Mouse (Mus musculus) heart, postnatal 36 days (tissue): ENCODE results near the gene Mvp. TPM values are rescaled to one million over a fixed set of nuclear protein-coding genes. Genes with fewer than 3 reads are reported as not detected.

Experiments used
- DNase-seq, 2 experiments: peaks; one replicate each; pipeline ENCODE4 v3.0.0; 2021 to 2022
- intact Hi-C: fragments of 180-260 bp; cut with DNase I; formaldehyde crosslinking; loops from one replicate; pipeline ENCODE4 v1.15.1; 2025
- total RNA-seq, 2 experiments: library from RNA; stranded (reverse); gene quantifications; 2 replicates each; pipeline ENCODE4 v1.2.3; 2021

Gene Mvp
- total RNA-seq = 10 to 100 TPM; 53.5 to 57.7 TPM

DNA sequence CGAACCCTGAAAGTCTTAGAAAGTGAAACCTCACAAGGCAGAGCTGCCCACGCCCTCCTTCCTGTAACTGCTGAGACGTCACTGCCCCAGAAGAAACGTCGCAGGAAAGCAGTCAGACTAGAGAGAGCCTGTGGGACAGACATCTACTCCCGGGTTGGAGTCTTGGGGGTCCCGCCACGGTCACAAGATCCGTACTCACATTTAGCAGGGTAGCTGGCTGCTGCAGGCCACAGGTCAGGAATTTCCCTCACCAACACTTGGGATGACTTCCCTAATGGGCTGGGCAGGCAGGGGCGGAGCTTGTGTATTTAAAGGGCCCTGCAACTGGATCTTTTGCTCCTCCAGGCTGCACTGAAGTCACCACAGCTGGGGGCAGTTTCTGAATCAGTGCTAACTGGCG lies at the start of gene Mvp:
TSS of gene Mvp (minus strand) at position 302 of the 400 bp plus-strand sequence.
- DNase-seq = peak; percentile 77 to 82
- intact Hi-C loops = loop anchor here (2.0 kb wide), 1 partner anchor 38 kb away; the partner anchor contains the start of gene Cdiptos

DNA sequence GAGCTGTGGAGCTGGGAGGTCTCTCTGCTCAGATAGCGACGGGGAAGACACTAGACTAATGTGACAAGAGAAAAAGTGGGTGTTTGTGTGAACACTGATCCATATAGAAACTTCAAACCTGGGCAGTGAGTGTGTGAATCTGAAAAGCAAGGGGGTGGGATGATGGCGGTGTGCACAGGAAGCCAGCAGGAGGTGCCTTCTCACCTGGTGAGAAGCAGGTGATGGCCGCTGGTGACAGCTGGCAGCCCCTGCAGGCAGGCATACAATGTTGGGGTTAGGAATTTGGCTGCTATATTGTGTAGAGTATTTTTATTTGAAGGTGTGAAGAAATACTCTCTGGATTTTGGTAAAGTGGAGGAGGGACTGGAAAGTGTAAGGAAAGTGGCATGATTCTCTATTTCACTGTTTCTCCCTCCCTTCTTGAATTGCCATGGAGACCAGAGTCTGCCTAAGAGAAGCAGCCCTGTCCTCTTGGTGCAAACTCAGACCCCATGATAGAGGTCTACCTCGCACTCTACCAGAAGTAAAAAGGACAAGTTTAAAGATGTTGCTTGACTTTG lies 40.7 kb upstream of the Mvp start:
- intact Hi-C loops = no loop called here

DNA sequence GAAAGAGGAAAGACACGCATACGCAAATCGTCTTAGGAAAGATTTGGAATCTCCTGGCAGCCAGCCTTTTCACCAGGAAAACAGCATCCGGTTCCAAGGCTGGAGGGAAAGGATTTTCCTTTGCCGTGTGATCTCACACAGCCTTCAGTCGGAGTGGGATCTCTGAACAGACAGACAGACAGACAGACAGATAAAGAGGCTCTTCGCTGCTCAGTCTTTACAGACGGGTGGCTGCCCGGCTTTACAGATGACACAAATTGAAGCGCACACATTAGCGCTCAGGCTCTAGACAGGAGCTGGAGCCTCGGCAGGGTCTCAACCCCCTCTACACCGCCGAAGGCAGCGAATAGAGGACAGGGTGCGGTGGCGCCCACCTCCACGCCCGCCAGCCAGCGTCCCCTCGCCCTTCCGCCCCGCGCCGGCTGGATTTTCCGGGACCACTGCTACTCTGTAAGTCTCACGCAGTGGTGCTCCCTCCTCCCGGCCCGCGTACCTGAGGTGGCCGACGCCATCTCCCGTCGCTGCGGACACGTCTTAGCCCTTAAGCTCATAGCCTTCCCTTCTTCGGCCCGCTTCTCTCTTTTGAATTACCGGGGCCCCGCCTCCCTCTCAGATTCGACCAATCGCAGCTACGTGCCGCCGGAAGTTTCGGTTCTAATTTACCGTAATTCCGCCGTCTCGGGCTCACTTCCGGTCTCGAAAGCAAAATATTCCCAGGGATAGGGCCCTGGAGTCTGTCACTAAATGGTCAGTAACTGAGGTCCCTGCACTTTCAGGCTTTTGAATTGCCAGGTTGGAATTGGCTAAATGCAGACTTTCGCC lies 27.6 kb upstream of the Mvp start, which contains the start of gene Kif22:
TSS of gene Kif22 (minus strand) at position 621 of the 822 bp plus-strand sequence.
- intact Hi-C loops = loop anchor here (5.0 kb wide), 1 partner anchor 155 kb away; the partner anchor contains the start of gene Cd2bp2
- DNase-seq = peak; percentile 93 to 95

More for the DNA sequence above, 40.7 kb upstream of the Mvp start:
- DNase-seq = no peak

DNA sequence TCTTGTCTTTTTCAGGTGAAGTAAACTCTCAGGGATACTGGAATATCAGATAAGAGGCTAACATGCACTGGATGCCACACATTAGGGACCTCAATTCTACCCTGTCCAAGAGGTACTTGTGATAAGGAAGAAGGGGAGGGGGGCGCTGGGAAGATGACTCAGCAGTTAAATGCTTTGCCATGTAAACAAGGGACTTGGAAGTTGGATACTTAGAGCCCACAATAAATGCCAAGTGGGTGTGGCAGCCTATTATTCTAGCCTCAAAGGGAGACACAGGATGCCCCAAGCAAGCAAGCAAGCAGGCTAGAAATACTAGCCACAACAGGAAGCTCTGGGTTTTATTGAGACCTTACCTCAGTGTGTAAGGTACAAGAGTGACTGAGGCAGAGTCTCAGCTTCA lies 16.8 kb upstream of the Mvp start:
- DNase-seq = no peak
- intact Hi-C loops = no loop called here

DNA sequence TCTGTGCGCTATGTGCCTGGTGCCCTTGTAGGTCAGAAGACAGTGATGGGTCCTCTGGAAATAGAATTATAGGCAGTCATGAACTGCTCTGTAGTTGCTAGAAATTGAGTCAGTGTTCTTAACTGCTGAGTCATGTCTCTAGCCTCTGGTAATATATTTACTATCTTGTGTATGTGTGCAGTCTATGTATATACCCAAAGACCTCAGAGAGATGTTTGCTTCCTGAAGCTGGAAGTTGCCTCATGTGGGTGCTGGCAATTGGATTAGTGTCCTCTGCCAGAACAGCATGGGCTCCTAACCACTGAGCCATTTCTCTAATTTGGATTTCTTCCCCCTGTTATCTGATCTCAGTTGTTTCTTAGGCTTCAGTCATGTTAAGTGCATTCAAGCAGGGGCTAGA lies 15.8 kb upstream of the Mvp start:
- intact Hi-C loops = no loop called here
- DNase-seq = no peak

DNA sequence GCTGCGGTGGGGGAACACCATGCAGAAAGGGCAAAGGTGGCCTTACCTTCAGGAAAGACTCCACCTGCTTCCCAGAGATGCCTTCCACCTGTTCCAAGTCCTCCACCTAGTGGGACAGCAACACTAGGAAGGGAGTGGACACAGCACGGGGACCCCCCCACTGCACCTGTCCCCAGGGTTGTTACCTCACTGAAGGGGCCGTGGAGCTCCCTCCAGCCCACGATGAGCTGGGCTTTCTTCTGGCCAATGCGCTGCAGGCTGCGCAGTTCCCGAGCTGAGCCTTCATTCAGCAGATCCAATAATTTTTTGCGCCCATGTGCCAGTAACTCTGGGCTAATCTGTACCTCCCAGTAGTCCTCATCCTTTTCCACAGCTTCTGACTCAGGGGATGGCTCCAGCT lies 13.5 kb upstream of the Mvp start:
- DNase-seq = no peak
- intact Hi-C loops = loop anchor here (5.0 to 10.0 kb wide), 2 partner anchors 131 to 447 kb away; partner anchors contain the start of gene Fbrs

DNA sequence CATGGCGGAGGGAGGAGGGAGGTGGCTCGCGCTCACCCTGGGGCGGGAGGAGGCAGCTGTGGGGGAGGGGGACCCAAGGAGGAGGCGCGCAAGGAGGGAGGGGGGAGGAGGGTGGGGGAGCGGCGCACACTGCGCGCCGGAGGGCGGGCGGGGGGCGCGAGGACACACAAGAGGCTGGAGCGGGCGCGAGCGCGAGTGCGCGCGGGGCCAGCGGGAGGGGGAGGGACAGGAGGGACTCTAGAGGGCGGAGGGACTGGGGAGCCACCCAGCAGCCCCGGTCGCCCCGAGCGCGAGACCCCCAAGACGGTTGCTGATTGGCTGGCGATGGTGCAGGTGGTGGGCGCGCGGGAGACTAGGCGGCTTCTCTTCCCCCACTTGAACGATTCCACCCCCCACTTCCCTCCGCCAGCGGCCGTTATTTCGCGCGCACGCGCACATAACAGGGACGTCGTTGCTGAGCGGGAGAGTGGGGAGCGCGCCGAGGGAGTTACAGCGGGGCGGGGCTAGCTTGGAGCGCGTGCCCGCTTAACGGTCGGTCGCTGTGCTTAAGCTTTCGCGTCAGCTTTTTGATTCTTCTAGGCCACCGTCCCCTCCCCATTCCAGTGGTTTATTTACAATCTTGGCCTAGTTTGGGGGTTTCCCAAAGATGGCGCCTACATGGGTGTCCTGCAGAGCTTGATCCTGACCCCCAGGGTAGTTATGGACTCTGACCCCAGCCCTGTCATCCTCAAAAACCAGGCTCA lies 12.7 kb upstream of the Mvp start, which contains the start of gene Maz:
TSS of gene Maz (minus strand) at position 54 of the 743 bp plus-strand sequence.
- intact Hi-C loops = loop anchor here (5.0 to 10.0 kb wide), 2 partner anchors 130 to 448 kb away; partner anchors contain the start of gene Fbrs
- peak; percentile 99 to 100 for DNase-seq

DNA sequence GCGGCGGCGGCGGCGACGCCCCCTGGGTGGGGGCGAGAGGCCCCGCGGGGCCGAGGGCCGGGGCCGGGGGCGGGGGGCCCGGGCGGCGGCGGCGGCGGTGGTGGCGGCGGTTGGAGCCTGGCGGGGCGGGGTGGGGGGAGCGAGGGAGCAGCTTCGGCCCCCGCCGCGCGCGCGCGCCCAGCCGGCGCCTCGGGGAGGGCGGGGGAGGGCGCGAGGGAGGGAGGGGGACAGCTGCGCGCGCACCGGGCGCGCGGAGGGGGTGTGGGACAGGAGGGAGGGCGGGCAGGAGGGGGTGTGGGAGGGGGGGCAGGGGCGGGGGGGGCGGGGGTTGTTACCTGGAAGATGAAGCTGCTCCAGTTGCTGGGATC lies 12.2 kb upstream of the Mvp start:
- DNase-seq = peak in 1 of 2 experiments; percentile 77
- intact Hi-C loops = loop anchor here (5.0 to 10.0 kb wide), 2 partner anchors 129 to 448 kb away; partner anchors contain the start of gene Fbrs

DNA sequence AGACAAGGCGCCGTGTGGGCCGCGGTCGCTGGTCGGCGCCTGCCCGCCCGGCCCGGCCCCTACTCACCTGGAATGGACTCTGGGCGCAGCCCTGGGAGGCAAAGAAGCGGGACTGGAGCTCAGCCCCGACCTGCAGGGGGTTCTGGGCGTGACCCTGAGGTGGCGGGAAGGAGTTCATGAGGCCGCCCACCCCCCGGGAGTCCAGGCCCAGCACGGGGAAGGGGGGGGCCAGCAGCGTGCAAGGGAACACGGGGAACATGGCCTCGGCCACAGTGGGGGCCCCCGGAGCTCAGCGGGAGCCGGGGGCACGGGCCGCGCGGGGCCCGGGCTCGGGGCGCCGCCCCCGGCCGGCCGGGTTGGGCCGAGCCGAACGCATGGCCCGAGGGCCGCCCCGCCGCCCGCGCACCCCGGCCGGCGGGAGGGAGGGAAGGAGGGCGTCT lies 11.8 kb upstream of the Mvp start:
- peak; percentile 60 to 78 for DNase-seq
- intact Hi-C loops = loop anchor here (5.0 to 10.0 kb wide), 2 partner anchors 129 to 449 kb away; partner anchors contain the start of gene Fbrs

DNA sequence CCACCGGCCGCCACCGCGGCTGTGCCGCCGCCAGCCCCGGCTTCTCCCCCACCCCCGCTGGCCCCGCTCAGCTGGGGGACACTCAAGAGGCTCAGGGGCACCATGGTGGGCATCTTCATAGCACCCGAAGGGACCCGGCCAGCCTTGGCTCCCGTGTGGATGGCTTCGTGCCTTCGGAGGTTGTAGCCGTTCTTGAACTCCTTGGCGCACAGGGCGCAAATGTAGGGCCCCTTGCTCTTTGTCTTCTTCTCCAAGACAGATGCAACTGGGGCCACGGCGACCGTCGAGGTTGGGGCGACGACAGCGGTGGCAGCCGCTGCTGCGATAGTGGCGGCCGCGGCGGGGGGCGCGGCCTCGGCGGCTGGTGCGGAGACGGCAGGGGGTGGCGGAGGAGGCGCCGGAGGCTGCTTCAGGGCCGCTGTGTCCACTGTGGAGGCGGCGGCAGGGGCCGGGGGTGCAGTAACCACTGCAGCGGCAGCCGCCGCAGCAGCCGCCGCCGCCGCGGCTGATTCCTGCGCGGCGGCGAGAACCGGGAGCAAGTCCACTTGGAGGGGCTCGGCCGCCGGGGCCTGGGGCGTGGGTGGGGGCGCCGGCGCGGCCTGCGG lies 11.2 kb upstream of the Mvp start:
- intact Hi-C loops = loop anchor here (1.0 to 10.0 kb wide), 3 partner anchors 8 to 449 kb away; partner anchors contain the start of genes Fbrs and Pagr1a
- DNase-seq = peak; percentile 50 to 59

DNA sequence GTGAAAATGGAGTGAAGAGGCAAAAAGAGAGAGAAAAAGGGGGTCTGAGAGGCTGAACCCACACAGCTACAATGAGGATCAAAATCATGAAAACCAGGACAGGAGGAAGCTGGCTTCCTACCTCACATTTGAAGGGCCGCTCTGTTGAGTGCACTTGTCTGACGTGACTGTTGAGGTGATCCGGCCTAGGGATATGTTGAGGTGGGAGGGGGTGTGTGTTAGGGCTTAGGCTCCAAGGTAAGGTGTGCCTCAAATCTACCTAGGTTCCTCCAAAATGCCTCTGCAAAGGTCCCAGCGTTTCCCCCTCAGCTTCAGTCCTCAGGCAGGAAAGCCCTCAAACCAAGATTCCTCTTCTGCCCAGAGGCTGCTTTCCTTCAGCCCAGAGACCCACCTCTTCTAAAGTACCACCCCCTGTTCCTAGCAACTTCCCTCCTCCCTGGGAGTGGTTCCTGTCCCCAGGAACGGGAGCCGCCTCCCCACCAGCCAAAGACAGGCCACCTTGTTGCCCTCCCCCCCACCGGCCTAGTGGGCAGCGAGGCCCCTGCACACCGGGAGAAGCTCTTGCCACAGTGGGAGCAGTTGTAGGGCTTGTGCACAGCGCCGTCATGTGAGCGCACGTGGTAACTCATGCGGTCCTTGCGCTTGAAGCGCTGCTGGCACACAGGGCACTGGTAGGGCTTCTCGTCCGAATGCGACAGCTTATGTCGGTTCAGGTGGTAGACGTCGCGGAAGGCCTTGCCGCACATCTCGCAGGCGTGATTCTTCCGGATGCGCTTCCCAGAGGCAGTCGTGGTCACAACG lies 10.5 kb upstream of the Mvp start:
- intact Hi-C loops = loop anchor here (1.0 to 10.0 kb wide), 3 partner anchors 8 to 450 kb away; partner anchors contain the start of genes Fbrs and Pagr1a
- DNase-seq = peak; percentile 70 to 83

DNA sequence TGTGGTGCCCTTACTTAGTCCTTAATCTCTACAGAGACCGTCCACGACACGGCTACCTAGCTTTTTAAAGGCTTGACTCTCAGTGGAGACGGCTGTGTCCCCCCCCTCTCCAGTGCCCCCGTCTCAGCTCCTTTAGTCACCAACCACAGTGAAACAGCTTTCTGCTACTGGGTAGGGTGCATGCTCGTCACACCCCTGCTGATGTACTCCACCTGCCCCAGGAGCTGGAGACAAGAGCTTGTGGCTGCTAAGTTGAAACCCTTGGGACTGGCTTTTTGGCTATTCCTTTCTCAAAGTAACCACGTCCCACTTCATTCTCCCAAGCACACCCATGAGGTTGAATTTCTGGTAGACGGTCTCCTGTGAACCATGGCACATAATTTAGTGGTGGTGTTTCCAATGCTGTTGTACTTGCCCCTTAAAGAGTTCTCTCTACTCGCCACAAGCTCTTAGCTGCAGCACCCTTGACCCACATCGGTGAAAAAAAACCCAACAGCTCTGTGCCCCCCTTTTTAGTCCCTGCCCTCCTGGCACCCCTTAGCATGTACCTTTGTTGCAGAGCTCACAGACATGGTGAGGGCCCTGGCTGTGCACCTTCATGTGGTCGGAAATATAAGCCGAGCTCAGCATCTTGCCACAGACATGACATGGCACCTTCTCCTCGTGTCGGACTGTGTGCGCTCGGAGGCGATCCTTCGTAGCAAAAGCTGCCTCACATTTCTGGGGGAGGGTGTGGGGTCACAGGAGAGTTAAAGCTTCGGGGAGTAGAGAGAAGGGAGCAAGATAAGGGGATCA lies 9.7 kb upstream of the Mvp start:
- DNase-seq = no peak

DNA sequence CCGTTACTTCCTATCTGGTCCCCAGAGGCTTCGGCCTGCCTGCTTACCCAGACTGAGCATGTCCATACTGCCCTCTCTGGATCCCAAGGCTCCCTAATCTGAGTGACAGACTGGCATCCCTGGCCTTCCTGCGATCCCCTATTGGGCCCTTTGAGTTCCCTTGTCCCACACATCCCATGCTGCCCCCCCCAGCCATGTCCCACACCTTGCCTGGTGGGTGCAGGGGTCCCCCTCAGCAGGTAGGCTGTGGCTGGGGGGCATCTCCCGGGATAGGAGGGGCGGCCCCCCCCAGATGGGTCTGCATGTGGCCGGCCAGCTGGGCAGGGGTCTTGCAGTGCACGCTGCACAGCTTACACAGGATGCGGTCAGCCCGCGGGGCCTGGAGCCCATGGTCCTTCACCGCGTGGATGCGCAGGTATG lies 8.9 kb upstream of the Mvp start:
- intact Hi-C loops = loop anchor here (10.0 kb wide), 1 partner anchor 452 kb away; the partner anchor contains the start of gene Fbrs
- no peak for DNase-seq

More for the DNA sequence above, 9.7 kb upstream of the Mvp start:
- intact Hi-C loops = loop anchor here (10.0 kb wide), 1 partner anchor 451 kb away; the partner anchor contains the start of gene Fbrs

DNA sequence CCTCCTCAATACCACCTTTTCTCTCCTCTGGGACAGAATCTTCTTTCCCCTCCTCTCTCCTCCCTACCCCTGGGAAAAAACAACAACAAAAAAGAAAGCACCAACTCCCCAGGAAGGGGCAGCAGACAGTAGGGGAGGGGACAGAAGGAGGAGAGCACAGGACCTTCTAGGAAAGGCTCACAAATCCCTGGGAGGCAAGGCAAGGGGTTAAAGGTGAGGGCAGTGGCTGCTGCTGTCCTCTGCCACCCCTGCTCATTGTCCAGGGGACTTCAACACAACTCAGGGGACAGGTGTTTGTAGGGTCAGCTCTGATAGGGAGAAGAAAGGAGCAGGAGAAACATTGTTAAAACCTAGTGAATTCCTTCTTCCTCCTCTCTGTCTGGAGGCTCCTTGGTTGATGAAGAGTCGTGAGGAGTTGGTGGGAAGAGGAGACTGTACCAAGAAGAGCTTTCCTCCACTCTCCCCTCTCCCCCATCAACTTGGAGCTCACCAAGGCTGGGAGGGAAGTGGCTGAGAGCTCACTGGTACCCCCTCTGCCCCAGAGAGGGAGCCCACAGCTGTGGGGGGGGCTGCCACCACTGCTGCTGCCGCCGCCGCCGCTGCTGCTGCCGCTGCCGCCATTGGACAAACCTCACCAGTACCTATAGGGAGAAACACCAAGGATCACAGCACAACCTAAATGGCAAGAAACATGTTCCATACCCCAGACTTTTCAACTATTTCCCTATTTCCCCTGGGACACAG lies 8.3 kb upstream of the Mvp start:
- no peak for DNase-seq

DNA sequence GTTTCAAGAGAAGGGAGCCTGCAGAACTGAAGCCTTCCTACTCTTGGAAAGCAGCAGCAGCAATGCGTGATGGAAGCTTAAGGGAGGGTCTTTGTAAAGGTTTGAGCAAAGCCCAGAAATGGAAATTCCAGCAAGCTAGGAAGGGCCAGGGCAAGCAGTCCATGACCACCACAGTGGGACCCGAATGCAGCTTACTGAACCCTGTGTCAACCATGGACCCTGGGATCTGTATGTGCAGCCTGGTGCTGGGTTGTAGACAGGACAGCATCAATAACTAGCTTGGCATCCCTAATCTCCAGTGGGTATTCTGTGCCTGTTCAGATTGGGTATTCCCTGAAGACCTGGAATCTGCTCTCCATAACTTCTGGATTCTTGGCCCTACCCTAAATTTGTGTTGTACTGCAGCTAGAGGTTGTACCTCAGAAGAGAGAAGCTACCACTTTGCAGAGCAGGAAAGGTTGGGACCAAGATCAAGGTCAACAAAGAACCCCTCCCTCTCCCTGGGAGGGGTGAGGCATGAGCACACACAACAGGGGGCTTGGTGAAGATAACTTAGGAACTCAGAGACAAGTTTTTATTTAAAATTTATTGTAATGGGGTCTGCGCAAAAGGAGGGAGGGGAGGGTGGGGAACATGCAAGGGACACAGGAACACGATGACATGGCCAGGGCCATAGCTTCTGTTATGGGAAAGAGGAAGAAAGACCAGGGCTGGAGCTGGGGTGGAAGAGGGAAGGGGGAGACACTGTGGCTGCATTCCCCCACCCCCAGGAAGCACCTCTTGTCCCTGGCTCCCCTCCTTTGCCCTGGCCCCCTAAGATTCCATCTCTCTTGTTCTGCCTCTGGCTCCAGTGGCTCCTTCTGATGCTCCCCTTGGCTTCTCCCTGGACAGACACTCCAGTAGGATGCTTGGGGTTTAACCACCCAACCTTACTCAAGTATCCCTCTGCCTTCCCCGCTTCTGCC lies 7.4 kb upstream of the Mvp start:
- intact Hi-C loops = loop anchor here (10.0 kb wide), 1 partner anchor 453 kb away; the partner anchor contains the start of gene Fbrs
- no peak for DNase-seq

More for the DNA sequence above, 8.3 kb upstream of the Mvp start:
- intact Hi-C loops = loop anchor here (10.0 kb wide), 1 partner anchor 452 kb away; the partner anchor contains the start of gene Fbrs
